Mouse (Mus musculus) megakaryocyte progenitor cell, adult 5-6 weeks (primary cell): Measurements from ENCODE around the gene Olfr884. TPM values are rescaled to one million over a fixed set of nuclear protein-coding genes. Genes with fewer than 3 reads are reported as not detected.

ENCODE experiments used
- ATAC-seq: replicated peaks from 2 replicates; pipeline ENCODE4 v1.8.0; 2016; ENCODE audit warnings: mild to moderate bottlenecking, moderate TSS enrichment, inconsistent platforms; ENCODE audit not compliant: poor library complexity
- total RNA-seq, 2 experiments: library from RNA; stranded (forward) in 1 of 2; stranded (reverse) in 1 of 2; fragments of 157-497, 149-512 nt in 1 of 2; fragments of 200-1000 nt in 1 of 2; gene quantifications; 2 replicates each; pipeline versions ENCODE4 v1.2.3 to v1.2.4; 2015 to 2017

The Olfr884 gene
- total RNA-seq (2015) (not detected in 2 replicates), total RNA-seq (2017) (not detected in 2 replicates)

GRCm38 (mm10) chr9:38046255-38046654 is at the start of gene Olfr884:
Olfr884 (plus strand) TSS chr9:38046555.
- ATAC-seq, result no peak

- no peak for ATAC-seq
These were observed 47.7 kb upstream of the Olfr884 start for GRCm38 (mm10) chr9:37998581-37999204.

GRCm38 (mm10) chr9:38000021-38000420 is 46.3 kb upstream of the Olfr884 start:
- ATAC-seq, result no peak

- no peak for ATAC-seq
These were observed 20.8 kb upstream of the Olfr884 start, which contains the start of gene Olfr883 for GRCm38 (mm10) chr9:38025508-38025907. Olfr883 (plus strand) TSS chr9:38025808.

- ATAC-seq, result no peak
These were observed 14.7 kb downstream of the Olfr884 start, which contains the start of gene Olfr885 for GRCm38 (mm10) chr9:38061022-38061421. Olfr885 (plus strand) TSS chr9:38061322.

GRCm38 (mm10) chr9:38083772-38084171 is 37.4 kb downstream of the Olfr884 start, which contains the start of gene Olfr887:
Olfr887 (plus strand) TSS chr9:38084072.
- no peak for ATAC-seq

Other genes starting within 250 kb of the Olfr884 start
- not detected in 2 replicates for gene Olfr876, start 243.5 kb upstream of the Olfr884 start, total RNA-seq (2015)
- gene Olfr876, start 243.5 kb upstream of the Olfr884 start, total RNA-seq (2017), result not detected in 2 replicates
- gene Olfr877, start 192.3 kb upstream of the Olfr884 start, total RNA-seq (2015), result not detected in 2 replicates
- not detected in 2 replicates for gene Olfr877, start 192.3 kb upstream of the Olfr884 start, total RNA-seq (2017)
- not detected in 2 replicates for gene Olfr145, start 149.8 kb upstream of the Olfr884 start, total RNA-seq (2015)
- not detected in 2 replicates for gene Olfr145, start 149.8 kb upstream of the Olfr884 start, total RNA-seq (2017)
- gene Olfr878, start 128.7 kb upstream of the Olfr884 start, total RNA-seq (2015), result not detected in 2 replicates
- gene Olfr878, start 128.7 kb upstream of the Olfr884 start, total RNA-seq (2017), result not detected in 2 replicates
- not detected in 2 replicates for gene Olfr881, start 54.7 kb upstream of the Olfr884 start, total RNA-seq (2015)
- not detected in 2 replicates for gene Olfr881, start 54.7 kb upstream of the Olfr884 start, total RNA-seq (2017)
- gene Olfr883, start 20.7 kb upstream of the Olfr884 start, total RNA-seq (2015), result not detected in 2 replicates
- gene Olfr883, start 20.7 kb upstream of the Olfr884 start, total RNA-seq (2017), result not detected in 2 replicates
- gene Olfr885, start 14.8 kb downstream of the Olfr884 start, total RNA-seq (2015), result not detected in 2 replicates
- not detected in 2 replicates for gene Olfr885, start 14.8 kb downstream of the Olfr884 start, total RNA-seq (2017)
- gene Olfr887, start 37.5 kb downstream of the Olfr884 start, total RNA-seq (2015), result not detected in 2 replicates
- not detected in 2 replicates for gene Olfr887, start 37.5 kb downstream of the Olfr884 start, total RNA-seq (2017)
- not detected in 2 replicates for gene Olfr888, start 61.6 kb downstream of the Olfr884 start, total RNA-seq (2015)
- gene Olfr888, start 61.6 kb downstream of the Olfr884 start, total RNA-seq (2017), result not detected in 2 replicates
- gene Olfr889, start 68.6 kb downstream of the Olfr884 start, total RNA-seq (2015), result 0.05 and 0.12 TPM in 2 replicates
- not detected in 2 replicates for gene Olfr889, start 68.6 kb downstream of the Olfr884 start, total RNA-seq (2017)
- not detected in 2 replicates for gene Olfr890, start 96.0 kb downstream of the Olfr884 start, total RNA-seq (2015)
- not detected in 2 replicates for gene Olfr890, start 96.0 kb downstream of the Olfr884 start, total RNA-seq (2017)
- not detected in 2 replicates for gene Olfr891, start 134.3 kb downstream of the Olfr884 start, total RNA-seq (2015)
- gene Olfr891, start 134.3 kb downstream of the Olfr884 start, total RNA-seq (2017), result not detected in 2 replicates
- not detected in 2 replicates for gene Olfr893, start 161.8 kb downstream of the Olfr884 start, total RNA-seq (2015)
- not detected in 2 replicates for gene Olfr893, start 161.8 kb downstream of the Olfr884 start, total RNA-seq (2017)
- gene Olfr894, start 171.5 kb downstream of the Olfr884 start, total RNA-seq (2015), result not detected in 2 replicates
- gene Olfr894, start 171.5 kb downstream of the Olfr884 start, total RNA-seq (2017), result not detected in 2 replicates
- gene Olfr143, start 206.2 kb downstream of the Olfr884 start, total RNA-seq (2015), result not detected in 2 replicates
- not detected in 2 replicates for gene Olfr143, start 206.2 kb downstream of the Olfr884 start, total RNA-seq (2017)
- gene Olfr895, start 221.3 kb downstream of the Olfr884 start, total RNA-seq (2015), result not detected in 2 replicates
- gene Olfr895, start 221.3 kb downstream of the Olfr884 start, total RNA-seq (2017), result not detected in 2 replicates
- gene Olfr896-ps1, start 244.6 kb downstream of the Olfr884 start, total RNA-seq (2015), result not detected in 2 replicates
- gene Olfr896-ps1, start 244.6 kb downstream of the Olfr884 start, total RNA-seq (2017), result not detected in 2 replicates